Mouse (Mus musculus) intestine, embryonic 15.5 days (tissue): ENCODE results near the gene Glt28d2. TPM values are rescaled to one million over a fixed set of nuclear protein-coding genes. Genes with fewer than 3 reads are reported as not detected.

ENCODE experiments used
- ATAC-seq: fragments of 200-750 bp; cut with Nextera tagmentation; 2 replicates; pipeline ENCODE4 v1.8.0; 2017; ENCODE audit warnings: moderate TSS enrichment, moderate library complexity
- H3K27ac ChIP-seq: fragments of 300-500 bp; sonication (generic); 2 replicates; pipeline ENCODE4 v1.5.1; 2015; ENCODE audit warnings: mild to moderate bottlenecking, inconsistent platforms
- H3K27me3 ChIP-seq: fragments of 300-500 bp; sonication (generic); replicated peaks from 2 replicates; pipeline ENCODE4 v1.6.1; 2015; ENCODE audit warnings: inconsistent platforms
- H3K36me3 ChIP-seq: fragments of 300-500 bp; sonication (generic); 2 replicates; pipeline ENCODE4 v1.6.1; 2015; ENCODE audit warnings: inconsistent platforms
- H3K4me1 ChIP-seq: fragments of 300-500 bp; sonication (generic); replicated peaks from 2 replicates; pipeline ENCODE4 v1.6.1; 2015; ENCODE audit warnings: inconsistent platforms
- H3K4me2 ChIP-seq: fragments of 300-500 bp; sonication (generic); replicated peaks from 2 replicates; pipeline ENCODE4 v1.6.1; 2015; ENCODE audit warnings: mild to moderate bottlenecking, inconsistent platforms
- H3K4me3 ChIP-seq: fragments of 300-500 bp; sonication (generic); replicated peaks from 2 replicates; pipeline ENCODE4 v1.5.1; 2015; ENCODE audit warnings: inconsistent platforms
- H3K9ac ChIP-seq: fragments of 300-500 bp; sonication (generic); 2 replicates; pipeline ENCODE4 v1.6.1; 2015; ENCODE audit warnings: inconsistent platforms
- H3K9me3 ChIP-seq: fragments of 300-500 bp; sonication (generic); 2 replicates; pipeline ENCODE4 v1.6.1; 2016; ENCODE audit warnings: inconsistent platforms
- WGBS: fragments of 180-500 bp; shearing (Covaris S2); methylation state at CpG from one replicate; pipeline ENCODE4 v1.1.7; 2015; 5-methylcytosine and 5-hydroxymethylcytosine counted together
- polyA plus RNA-seq: library from polyadenylated mRNA; unstranded; fragments of >200 nt; fragmentation: Nextera tagmentation; extraction: Ambion mirVana; gene quantifications from 2 replicates; pipeline ENCODE4 v1.2.1, GENCODE M21; 2015

Gene Glt28d2
- polyA plus RNA-seq, 1 experiment from 2014 or later: 2.7 TPM

GRCm38 (mm10) chr3:85842177-85842880, 45.0 kb downstream of the Glt28d2 start:
- no peaks in the 10 kb centered on the region for H3K9me3 ChIP-seq
- no peaks in the 10 kb centered on the region for H3K36me3 ChIP-seq
- H3K4me2 ChIP-seq: 0 out of 2 replicates have a peak overlapping the region, but pooled peaks have one; percentile 9
- no peak overlapping the region for H3K4me3 ChIP-seq
- ATAC-seq: peak; percentile 41; the same call in 1 of the 2 replicates
- peak overlapping the region; percentile 40; the same call in 1 of the 2 replicates for H3K27ac ChIP-seq
- WGBS: 28% methylated on average over 9 of the region's 9 CpGs
- H3K27me3 ChIP-seq: no peaks in the 10 kb centered on the region
- H3K9ac ChIP-seq: no peak overlapping the region
- peaks cover 9% of the 10 kb centered on the region; the same call in 1 of the 2 replicates for H3K4me1 ChIP-seq

- Histone ChIP-seq H3K36me3 (no peaks in the 10 kb centered on the region), H3K9ac (no peak overlapping the region)
Observed at GRCm38 (mm10) chr3:85841454-85842176, 45.7 kb downstream of the Glt28d2 start.

GRCm38 (mm10) chr3:85833627-85834026, 53.7 kb downstream of the Glt28d2 start:
- Histone ChIP-seq H3K4me3 (no peak overlapping the region), H3K9ac (no peak overlapping the region), H3K4me2 (no peak overlapping the region), H3K27me3 (no peaks in the 10 kb centered on the region), H3K36me3 (no peaks in the 10 kb centered on the region), H3K27ac (no peak overlapping the region), H3K4me1 (no peaks in the 10 kb centered on the region), H3K9me3 (no peaks in the 10 kb centered on the region)
- ATAC-seq: no peak
- 69% methylated on average over 1 of the region's 1 CpGs for WGBS

More at GRCm38 (mm10) chr3:85841454-85842176, 45.7 kb downstream of the Glt28d2 start:
- Histone ChIP-seq H3K9me3 (no peaks in the 10 kb centered on the region), H3K27me3 (no peaks in the 10 kb centered on the region), H3K4me2 (no peak overlapping the region), H3K4me3 (no peak overlapping the region), H3K27ac (no peak overlapping the region), H3K4me1 (peaks cover 9% of the 10 kb centered on the region; the same call in 1 of the 2 replicates)
- ATAC-seq: peak; percentile 58
- WGBS: 30% methylated on average over 2 of the region's 2 CpGs

GRCm38 (mm10) chr3:85832490-85833155, 54.7 kb downstream of the Glt28d2 start:
- no peaks in the 10 kb centered on the region for H3K36me3 ChIP-seq

GRCm38 (mm10) chr3:85831785-85832184, 55.5 kb downstream of the Glt28d2 start:
- no peak overlapping the region for H3K4me2 ChIP-seq
- H3K27me3 ChIP-seq: no peaks in the 10 kb centered on the region
- H3K4me3 ChIP-seq: no peak overlapping the region
- H3K27ac ChIP-seq: no peak overlapping the region
- no peaks in the 10 kb centered on the region for H3K4me1 ChIP-seq
- 73% methylated on average over 1 of the region's 1 CpGs for WGBS
- ATAC-seq: no peak
- no peaks in the 10 kb centered on the region for H3K9me3 ChIP-seq
- H3K9ac ChIP-seq: no peak overlapping the region
- H3K36me3 ChIP-seq: no peaks in the 10 kb centered on the region

More at GRCm38 (mm10) chr3:85832490-85833155, 54.7 kb downstream of the Glt28d2 start:
- Histone ChIP-seq H3K27ac (no peak overlapping the region), H3K27me3 (no peaks in the 10 kb centered on the region), H3K4me3 (no peak overlapping the region), H3K9me3 (no peaks in the 10 kb centered on the region), H3K4me1 (no peaks in the 10 kb centered on the region), H3K9ac (no peak overlapping the region), H3K4me2 (no peak overlapping the region)
- no peak for ATAC-seq
- 75% methylated on average over 10 of the region's 10 CpGs for WGBS

- Histone ChIP-seq H3K4me2 (no peak overlapping the region), H3K4me3 (no peak overlapping the region), H3K36me3 (no peaks in the 10 kb centered on the region), H3K27ac (no peak overlapping the region), H3K9ac (no peak overlapping the region), H3K9me3 (no peaks in the 10 kb centered on the region), H3K4me1 (no peaks in the 10 kb centered on the region), H3K27me3 (no peaks in the 10 kb centered on the region)
- WGBS: 61% methylated on average over 4 of the region's 4 CpGs
- 0 out of 2 replicates have a peak, but pooled peaks have one; percentile 25 for ATAC-seq
Observed at GRCm38 (mm10) chr3:85829047-85829446, 58.3 kb downstream of the Glt28d2 start.

- 78% methylated on average over 6 of the region's 6 CpGs for WGBS
- no peaks in the 10 kb centered on the region for H3K27me3 ChIP-seq
- no peak overlapping the region for H3K27ac ChIP-seq
- no peak overlapping the region for H3K4me3 ChIP-seq
- ATAC-seq: no peak
- no peak overlapping the region for H3K9ac ChIP-seq
- H3K4me1 ChIP-seq: no peaks in the 10 kb centered on the region
- H3K36me3 ChIP-seq: no peaks in the 10 kb centered on the region
- H3K9me3 ChIP-seq: no peaks in the 10 kb centered on the region
- no peak overlapping the region for H3K4me2 ChIP-seq
Observed at GRCm38 (mm10) chr3:85827815-85828214, 59.5 kb downstream of the Glt28d2 start.

GRCm38 (mm10) chr3:85827283-85827682, 60.0 kb downstream of the Glt28d2 start:
- H3K27me3 ChIP-seq: no peaks in the 10 kb centered on the region
- H3K27ac ChIP-seq: no peak overlapping the region
- no peaks in the 10 kb centered on the region for H3K4me1 ChIP-seq
- ATAC-seq: no peak
- H3K4me2 ChIP-seq: no peak overlapping the region
- H3K4me3 ChIP-seq: no peak overlapping the region
- 73% methylated on average over 4 of the region's 4 CpGs for WGBS
- no peaks in the 10 kb centered on the region for H3K9me3 ChIP-seq
- no peak overlapping the region for H3K9ac ChIP-seq
- H3K36me3 ChIP-seq: no peaks in the 10 kb centered on the region

- no peaks in the 10 kb centered on the region for H3K9me3 ChIP-seq
- no peak overlapping the region for H3K4me3 ChIP-seq
- ATAC-seq: no peak
- WGBS: 72% methylated on average over 15 of the region's 15 CpGs
- no peaks in the 10 kb centered on the region for H3K27me3 ChIP-seq
- no peaks in the 10 kb centered on the region for H3K4me1 ChIP-seq
- no peak overlapping the region for H3K27ac ChIP-seq
- H3K36me3 ChIP-seq: no peaks in the 10 kb centered on the region
- no peak overlapping the region for H3K9ac ChIP-seq
- no peak overlapping the region for H3K4me2 ChIP-seq
Observed at GRCm38 (mm10) chr3:85820839-85821548, 66.3 kb downstream of the Glt28d2 start.
